Mouse (Mus musculus): ENCODE results near the gene Coq2. TPM values are rescaled to one million over a fixed set of nuclear protein-coding genes. Genes with fewer than 3 reads are reported as not detected.

Gene Coq2
- polyA plus RNA-seq, 1 experiment = 23.8 TPM

- Histone ChIP-seq H3K4me1 (ENCODE audit: control insufficient read depth, insufficient read depth, low read length) (peaks cover 10% of the 10 kb centered on the region), H3K27ac (ENCODE audit: control insufficient read depth, insufficient read depth, low read depth, low read length, poor library complexity) (no peak overlapping the region), H3K4me3 (replicated peaks; ENCODE audit: control insufficient read depth, low read depth, low read length) (no peak overlapping the region)
- TF ChIP-seq POLR2A (IDR thresholded peaks at IDR 0.05; ENCODE audit: borderline replicate concordance, control insufficient read depth, low read depth, low read length) = no peak
- TF ChIP-seq CTCF (IDR thresholded peaks at IDR 0.05; ENCODE audit: control insufficient read depth, insufficient read depth, low read length) = no peak
- WGBS = 81% methylated on average over 10 of the region's 10 CpGs
Observed at GRCm38 (mm10) chr5:100651486-100651885, 23.5 kb downstream of the Coq2 start.

- Histone ChIP-seq H3K4me3 (replicated peaks; ENCODE audit: control insufficient read depth, low read depth, low read length) (no peak overlapping the region), H3K27ac (ENCODE audit: control insufficient read depth, insufficient read depth, low read depth, low read length, poor library complexity) (no peak overlapping the region), H3K4me1 (ENCODE audit: control insufficient read depth, insufficient read depth, low read length) (peaks cover 10% of the 10 kb centered on the region)
- whole genome bisulfite sequencing = 76% methylated on average over 7 of the region's 7 CpGs
- TF ChIP-seq CTCF (IDR thresholded peaks at IDR 0.05; ENCODE audit: control insufficient read depth, insufficient read depth, low read length) (no peak), POLR2A (IDR thresholded peaks at IDR 0.05; ENCODE audit: borderline replicate concordance, control insufficient read depth, low read depth, low read length) (no peak)
Observed at GRCm38 (mm10) chr5:100650969-100651368, 24.0 kb downstream of the Coq2 start.

- H3K27ac ChIP-seq (ENCODE audit: control insufficient read depth, insufficient read depth, low read depth, low read length, poor library complexity) = no peak overlapping the region
- no peak overlapping the region for H3K4me3 ChIP-seq (replicated peaks; ENCODE audit: control insufficient read depth, low read depth, low read length)
- H3K4me1 ChIP-seq (ENCODE audit: control insufficient read depth, insufficient read depth, low read length) = peaks cover 13% of the 10 kb centered on the region
- 33% methylated on average over 6 of the region's 6 CpGs for WGBS
- TF ChIP-seq POLR2A (IDR thresholded peaks at IDR 0.05; ENCODE audit: borderline replicate concordance, control insufficient read depth, low read depth, low read length) = no peak
- TF ChIP-seq CTCF (IDR thresholded peaks at IDR 0.05; ENCODE audit: control insufficient read depth, insufficient read depth, low read length) = no peak
Observed at GRCm38 (mm10) chr5:100648546-100648945, 26.4 kb downstream of the Coq2 start.

GRCm38 (mm10) chr5:100648046-100648445, 26.9 kb downstream of the Coq2 start:
- Histone ChIP-seq H3K4me1 (ENCODE audit: control insufficient read depth, insufficient read depth, low read length) (peaks cover 13% of the 10 kb centered on the region), H3K4me3 (replicated peaks; ENCODE audit: control insufficient read depth, low read depth, low read length) (no peak overlapping the region), H3K27ac (ENCODE audit: control insufficient read depth, insufficient read depth, low read depth, low read length, poor library complexity) (no peak overlapping the region)
- TF ChIP-seq POLR2A (IDR thresholded peaks at IDR 0.05; ENCODE audit: borderline replicate concordance, control insufficient read depth, low read depth, low read length) (no peak), CTCF (IDR thresholded peaks at IDR 0.05; ENCODE audit: control insufficient read depth, insufficient read depth, low read length) (no peak)
- 56% methylated on average over 10 of the region's 10 CpGs for WGBS

GRCm38 (mm10) chr5:100646558-100646957, 28.4 kb downstream of the Coq2 start:
- H3K27ac ChIP-seq (ENCODE audit: control insufficient read depth, insufficient read depth, low read depth, low read length, poor library complexity) = 0 out of 2 replicates have a peak overlapping the region, but pooled peaks have one; percentile 17
- no peak overlapping the region for H3K4me3 ChIP-seq (replicated peaks; ENCODE audit: control insufficient read depth, low read depth, low read length)
- peaks cover 17% of the 10 kb centered on the region for H3K4me1 ChIP-seq (ENCODE audit: control insufficient read depth, insufficient read depth, low read length)
- 80% methylated on average over 4 of the region's 4 CpGs for WGBS
- TF ChIP-seq CTCF (IDR thresholded peaks at IDR 0.05; ENCODE audit: control insufficient read depth, insufficient read depth, low read length) = no peak

GRCm38 (mm10) chr5:100643991-100644535, 30.9 kb downstream of the Coq2 start:
- peak overlapping the region; percentile 76 for H3K27ac ChIP-seq (ENCODE audit: control insufficient read depth, insufficient read depth, low read depth, low read length, poor library complexity)
- WGBS = 3% methylated on average over 7 of the region's 7 CpGs
- TF ChIP-seq CTCF (IDR thresholded peaks at IDR 0.05; ENCODE audit: control insufficient read depth, insufficient read depth, low read length) (no peak), POLR2A (IDR thresholded peaks at IDR 0.05; ENCODE audit: borderline replicate concordance, control insufficient read depth, low read depth, low read length) (no peak)
- H3K4me1 ChIP-seq (ENCODE audit: control insufficient read depth, insufficient read depth, low read length) = peaks cover 19% of the 10 kb centered on the region
- H3K4me3 ChIP-seq (replicated peaks; ENCODE audit: control insufficient read depth, low read depth, low read length) = peak overlapping the region; percentile 2

GRCm38 (mm10) chr5:100643253-100643990, 31.5 kb downstream of the Coq2 start:
- 12% methylated on average over 12 of the region's 12 CpGs for WGBS
- TF ChIP-seq CTCF (IDR thresholded peaks at IDR 0.05; ENCODE audit: control insufficient read depth, insufficient read depth, low read length) (no peak), POLR2A (IDR thresholded peaks at IDR 0.05; ENCODE audit: borderline replicate concordance, control insufficient read depth, low read depth, low read length) (0 out of 2 replicates have a peak, but pooled peaks have one; percentile 34)
- H3K4me1 ChIP-seq (ENCODE audit: control insufficient read depth, insufficient read depth, low read length) = peaks cover 17% of the 10 kb centered on the region
- peak overlapping the region; percentile 76 for H3K27ac ChIP-seq (ENCODE audit: control insufficient read depth, insufficient read depth, low read depth, low read length, poor library complexity)
- no peak overlapping the region for H3K4me3 ChIP-seq (replicated peaks; ENCODE audit: control insufficient read depth, low read depth, low read length)

- TF ChIP-seq POLR2A (IDR thresholded peaks at IDR 0.05; ENCODE audit: borderline replicate concordance, control insufficient read depth, low read depth, low read length) (no peak), CTCF (IDR thresholded peaks at IDR 0.05; ENCODE audit: control insufficient read depth, insufficient read depth, low read length) (no peak)
- Histone ChIP-seq H3K4me1 (ENCODE audit: control insufficient read depth, insufficient read depth, low read length) (peaks cover 16% of the 10 kb centered on the region), H3K4me3 (replicated peaks; ENCODE audit: control insufficient read depth, low read depth, low read length) (no peak overlapping the region), H3K27ac (ENCODE audit: control insufficient read depth, insufficient read depth, low read depth, low read length, poor library complexity) (no peak overlapping the region)
- 30% methylated on average over 5 of the region's 5 CpGs for WGBS
Observed at GRCm38 (mm10) chr5:100642316-100642715, 32.6 kb downstream of the Coq2 start.

Measured in bone marrow, adult 2 months (tissue).